Mouse (Mus musculus): ENCODE results near the gene Hspa12a. TPM values are rescaled to one million over a fixed set of nuclear protein-coding genes. Genes with fewer than 3 reads are reported as not detected.

The Hspa12a gene
- total RNA-seq, 2 experiments from 2014 or later: not detected

GRCm38 (mm10) chr19:58864006-58864573, 79.4 kb downstream of the Hspa12a start:
- ATAC-seq (replicated peaks; ENCODE audit: low FRiP score, low TSS enrichment, poor library complexity, severe bottlenecking): no peak

GRCm38 (mm10) chr19:58861174-58861760, 82.2 kb downstream of the Hspa12a start:
- ATAC-seq (replicated peaks; ENCODE audit: low FRiP score, low TSS enrichment, poor library complexity, severe bottlenecking): no peak

GRCm38 (mm10) chr19:58860255-58861173, 82.9 kb downstream of the Hspa12a start:
- ATAC-seq (replicated peaks; ENCODE audit: low FRiP score, low TSS enrichment, poor library complexity, severe bottlenecking): peak; percentile 82

- ATAC-seq (replicated peaks; ENCODE audit: low FRiP score, low TSS enrichment, poor library complexity, severe bottlenecking): no peak
Observed at GRCm38 (mm10) chr19:58859831-58860254, 83.6 kb downstream of the Hspa12a start.

- ATAC-seq (replicated peaks; ENCODE audit: low FRiP score, low TSS enrichment, poor library complexity, severe bottlenecking): no peak
Observed at GRCm38 (mm10) chr19:58859357-58859756, 84.1 kb downstream of the Hspa12a start.

- no peak for ATAC-seq (replicated peaks; ENCODE audit: low FRiP score, low TSS enrichment, poor library complexity, severe bottlenecking)
Observed at GRCm38 (mm10) chr19:58856129-58856855, 87.2 kb downstream of the Hspa12a start.

- ATAC-seq (replicated peaks; ENCODE audit: low FRiP score, low TSS enrichment, poor library complexity, severe bottlenecking): no peak
Observed at GRCm38 (mm10) chr19:58854899-58855298, 88.6 kb downstream of the Hspa12a start.

GRCm38 (mm10) chr19:58853036-58853735, 90.3 kb downstream of the Hspa12a start:
- no peak for ATAC-seq (replicated peaks; ENCODE audit: low FRiP score, low TSS enrichment, poor library complexity, severe bottlenecking)

- ATAC-seq (replicated peaks; ENCODE audit: low FRiP score, low TSS enrichment, poor library complexity, severe bottlenecking): no peak
Observed at GRCm38 (mm10) chr19:58850719-58851466, 92.6 kb downstream of the Hspa12a start.

- no peak for ATAC-seq (replicated peaks; ENCODE audit: low FRiP score, low TSS enrichment, poor library complexity, severe bottlenecking)
Observed at GRCm38 (mm10) chr19:58849333-58850131, 93.9 kb downstream of the Hspa12a start.

- no peak for ATAC-seq (replicated peaks; ENCODE audit: low FRiP score, low TSS enrichment, poor library complexity, severe bottlenecking)
Observed at GRCm38 (mm10) chr19:58843606-58844005, 99.8 kb downstream of the Hspa12a start.

GRCm38 (mm10) chr19:58840721-58841271, 102.7 kb downstream of the Hspa12a start:
- no peak for ATAC-seq (replicated peaks; ENCODE audit: low FRiP score, low TSS enrichment, poor library complexity, severe bottlenecking)

GRCm38 (mm10) chr19:58839806-58840205, 103.6 kb downstream of the Hspa12a start:
- ATAC-seq (replicated peaks; ENCODE audit: low FRiP score, low TSS enrichment, poor library complexity, severe bottlenecking): no peak

GRCm38 (mm10) chr19:58839345-58839744, 104.1 kb downstream of the Hspa12a start:
- ATAC-seq (replicated peaks; ENCODE audit: low FRiP score, low TSS enrichment, poor library complexity, severe bottlenecking): no peak

- ATAC-seq (replicated peaks; ENCODE audit: low FRiP score, low TSS enrichment, poor library complexity, severe bottlenecking): no peak
Observed at GRCm38 (mm10) chr19:58838706-58839105, 104.7 kb downstream of the Hspa12a start.

GRCm38 (mm10) chr19:58833639-58834180, 109.7 kb downstream of the Hspa12a start:
- no peak for ATAC-seq (replicated peaks; ENCODE audit: low FRiP score, low TSS enrichment, poor library complexity, severe bottlenecking)

- ATAC-seq (replicated peaks; ENCODE audit: low FRiP score, low TSS enrichment, poor library complexity, severe bottlenecking): no peak
Observed at GRCm38 (mm10) chr19:58832988-58833387, 110.5 kb downstream of the Hspa12a start.
